Mouse (Mus musculus): Measurements from ENCODE around the gene Tst. TPM values are rescaled to one million over a fixed set of nuclear protein-coding genes. Genes with fewer than 3 reads are reported as not detected.

The Tst gene
- polyA plus RNA-seq, 1 experiment from 2014 or later: 20.3 TPM

- H3K27me3 ChIP-seq (ENCODE audit: control insufficient read depth, insufficient read depth, low read length): peaks cover 14% of the 10 kb centered on the region
- H3K9me3 ChIP-seq (ENCODE audit: control insufficient read depth, low read length): no peaks in the 10 kb centered on the region
- ATAC-seq (ENCODE audit: low read depth): no peak
- 52% methylated on average over 11 of the region's 11 CpGs for WGBS
- H3K36me3 ChIP-seq (ENCODE audit: control insufficient read depth, insufficient read depth, low read length): no peaks in the 10 kb centered on the region
- H3K4me2 ChIP-seq (ENCODE audit: low read depth, low read length): peak overlapping the region; percentile 96
- H3K4me3 ChIP-seq (ENCODE audit: low read depth, low read length): peak overlapping the region; percentile 59; the same call in 1 of the 2 replicates
- H3K27ac ChIP-seq (ENCODE audit: low read depth, low read length): peak overlapping the region; percentile 0; the same call in 1 of the 2 replicates
- H3K4me1 ChIP-seq (ENCODE audit: control insufficient read depth, insufficient read depth, low read length): peaks cover 26% of the 10 kb centered on the region
- H3K9ac ChIP-seq (replicated peaks; ENCODE audit: low read depth, low read length): 0 out of 2 replicates have a peak overlapping the region, but pooled peaks have one; percentile 22
These were observed 609 bp downstream of the Tst start for GRCm38 (mm10) chr15:78405098-78405497.

DNA sequence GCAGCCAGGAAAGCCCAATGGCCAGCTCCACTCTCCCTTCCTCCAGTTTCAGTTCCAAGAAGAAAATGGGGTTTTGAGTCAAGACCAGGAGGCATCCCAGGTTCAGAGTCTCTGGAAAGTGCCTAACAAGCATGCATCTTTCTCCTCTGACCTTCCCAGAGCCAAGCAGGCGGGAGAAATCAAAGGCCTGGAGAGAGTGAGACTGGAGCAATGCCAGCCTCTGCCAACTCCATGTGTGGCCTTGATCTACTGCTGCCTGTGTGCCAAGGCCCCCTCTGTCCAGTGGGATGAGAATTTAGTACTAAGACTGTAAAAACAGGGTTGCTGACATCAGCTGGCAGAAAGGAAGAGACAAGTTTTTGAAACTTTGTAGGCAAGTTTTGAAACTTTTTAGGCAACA lies 1.8 kb downstream of the Tst start:
- H3K4me1 ChIP-seq (ENCODE audit: control insufficient read depth, insufficient read depth, low read length): peaks cover 21% of the 10 kb centered on the region

GRCm38 (mm10) chr15:78403301-78403741 lies 2.4 kb downstream of the Tst start:
- peak overlapping the region; percentile 35; the same call in 1 of the 2 replicates for H3K27ac ChIP-seq (ENCODE audit: low read depth, low read length)
- no peak overlapping the region for H3K9ac ChIP-seq (replicated peaks; ENCODE audit: low read depth, low read length)
- no peak for ATAC-seq (ENCODE audit: low read depth)
- H3K27me3 ChIP-seq (ENCODE audit: control insufficient read depth, insufficient read depth, low read length): no peaks in the 10 kb centered on the region
- 54% methylated on average over 3 of the region's 3 CpGs for WGBS
- no peaks in the 10 kb centered on the region for H3K36me3 ChIP-seq (ENCODE audit: control insufficient read depth, insufficient read depth, low read length)
- H3K4me2 ChIP-seq (ENCODE audit: low read depth, low read length): no peak overlapping the region; the same call in 1 of the 2 replicates
- no peaks in the 10 kb centered on the region for H3K9me3 ChIP-seq (ENCODE audit: control insufficient read depth, low read length)
- H3K4me3 ChIP-seq (ENCODE audit: low read depth, low read length): no peak overlapping the region
- H3K4me1 ChIP-seq (ENCODE audit: control insufficient read depth, insufficient read depth, low read length): peaks cover 21% of the 10 kb centered on the region

More for the DNA sequence above, 1.8 kb downstream of the Tst start:
- H3K27me3 ChIP-seq (ENCODE audit: control insufficient read depth, insufficient read depth, low read length): 0 out of 2 replicates have a peak, but pooled peaks cover 5% of the 10 kb centered on the region
- 53% methylated on average over 1 of the region's 1 CpGs for whole genome bisulfite sequencing
- H3K4me3 ChIP-seq (ENCODE audit: low read depth, low read length): no peak overlapping the region
- H3K4me2 ChIP-seq (ENCODE audit: low read depth, low read length): no peak overlapping the region; the same call in 1 of the 2 replicates
- H3K36me3 ChIP-seq (ENCODE audit: control insufficient read depth, insufficient read depth, low read length): no peaks in the 10 kb centered on the region
- no peak for ATAC-seq (ENCODE audit: low read depth)
- H3K27ac ChIP-seq (ENCODE audit: low read depth, low read length): peak overlapping the region; percentile 35; the same call in 1 of the 2 replicates
- no peaks in the 10 kb centered on the region for H3K9me3 ChIP-seq (ENCODE audit: control insufficient read depth, low read length)
- H3K9ac ChIP-seq (replicated peaks; ENCODE audit: low read depth, low read length): no peak overlapping the region

DNA sequence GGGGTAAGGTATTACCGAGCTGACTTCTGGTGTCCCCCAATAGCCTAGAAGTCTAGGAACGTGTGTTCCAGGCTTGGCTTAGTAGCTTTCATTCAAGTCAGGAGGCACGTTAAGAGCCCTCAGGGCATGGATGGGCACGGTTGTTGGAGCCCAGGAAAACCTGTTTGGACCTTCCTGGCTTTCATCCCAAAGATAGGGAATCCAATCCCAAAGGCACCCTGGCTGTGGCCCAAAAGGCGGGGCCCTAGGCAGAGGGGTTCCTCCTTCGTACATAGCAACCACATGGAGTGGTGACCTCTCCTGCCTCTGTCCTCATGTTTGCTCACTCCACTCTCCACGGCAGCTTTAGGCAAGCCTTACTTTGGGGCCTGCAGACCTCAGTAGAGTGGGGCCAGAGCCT lies 3.3 kb downstream of the Tst start:
- no peak for ATAC-seq (ENCODE audit: low read depth)
- Histone ChIP-seq H3K4me3 (ENCODE audit: low read depth, low read length) (no peak overlapping the region), H3K36me3 (ENCODE audit: control insufficient read depth, insufficient read depth, low read length) (no peaks in the 10 kb centered on the region), H3K9me3 (ENCODE audit: control insufficient read depth, low read length) (no peaks in the 10 kb centered on the region), H3K9ac (replicated peaks; ENCODE audit: low read depth, low read length) (no peak overlapping the region), H3K27ac (ENCODE audit: low read depth, low read length) (no peak overlapping the region), H3K4me2 (ENCODE audit: low read depth, low read length) (no peak overlapping the region), H3K27me3 (ENCODE audit: control insufficient read depth, insufficient read depth, low read length) (no peaks in the 10 kb centered on the region), H3K4me1 (ENCODE audit: control insufficient read depth, insufficient read depth, low read length) (peaks cover 21% of the 10 kb centered on the region)
- 77% methylated on average over 7 of the region's 7 CpGs for WGBS

- Histone ChIP-seq H3K27me3 (ENCODE audit: control insufficient read depth, insufficient read depth, low read length) (no peaks in the 10 kb centered on the region), H3K9ac (replicated peaks; ENCODE audit: low read depth, low read length) (no peak overlapping the region), H3K4me1 (ENCODE audit: control insufficient read depth, insufficient read depth, low read length) (peaks cover 17% of the 10 kb centered on the region), H3K4me2 (ENCODE audit: low read depth, low read length) (no peak overlapping the region), H3K9me3 (ENCODE audit: control insufficient read depth, low read length) (no peaks in the 10 kb centered on the region), H3K36me3 (ENCODE audit: control insufficient read depth, insufficient read depth, low read length) (no peaks in the 10 kb centered on the region), H3K27ac (ENCODE audit: low read depth, low read length) (no peak overlapping the region), H3K4me3 (ENCODE audit: low read depth, low read length) (no peak overlapping the region)
- ATAC-seq (ENCODE audit: low read depth): no peak
- WGBS: 58% methylated on average over 4 of the region's 4 CpGs
These were observed 3.8 kb downstream of the Tst start for GRCm38 (mm10) chr15:78401921-78402320.

GRCm38 (mm10) chr15:78401345-78401744 lies 4.4 kb downstream of the Tst start:
- 66% methylated on average over 6 of the region's 6 CpGs for WGBS
- Histone ChIP-seq H3K4me1 (ENCODE audit: control insufficient read depth, insufficient read depth, low read length) (peaks cover 17% of the 10 kb centered on the region), H3K9ac (replicated peaks; ENCODE audit: low read depth, low read length) (no peak overlapping the region), H3K4me2 (ENCODE audit: low read depth, low read length) (no peak overlapping the region), H3K9me3 (ENCODE audit: control insufficient read depth, low read length) (no peaks in the 10 kb centered on the region), H3K27ac (ENCODE audit: low read depth, low read length) (no peak overlapping the region), H3K36me3 (ENCODE audit: control insufficient read depth, insufficient read depth, low read length) (no peaks in the 10 kb centered on the region), H3K4me3 (ENCODE audit: low read depth, low read length) (no peak overlapping the region), H3K27me3 (ENCODE audit: control insufficient read depth, insufficient read depth, low read length) (no peaks in the 10 kb centered on the region)
- ATAC-seq (ENCODE audit: low read depth): no peak

- no peaks in the 10 kb centered on the region for H3K4me1 ChIP-seq (ENCODE audit: control insufficient read depth, insufficient read depth, low read length)
- WGBS: 89% methylated on average over 8 of the region's 8 CpGs
- H3K36me3 ChIP-seq (ENCODE audit: control insufficient read depth, insufficient read depth, low read length): no peaks in the 10 kb centered on the region
- no peak for ATAC-seq (ENCODE audit: low read depth)
- no peak within 1 kb of the TSS for H3K27ac ChIP-seq (ENCODE audit: low read depth, low read length)
- H3K4me2 ChIP-seq (ENCODE audit: low read depth, low read length): no peak within 1 kb of the TSS
- H3K9ac ChIP-seq (replicated peaks; ENCODE audit: low read depth, low read length): no peak within 1 kb of the TSS
- no peak within 1 kb of the TSS for H3K4me3 ChIP-seq (ENCODE audit: low read depth, low read length)
- H3K9me3 ChIP-seq (ENCODE audit: control insufficient read depth, low read length): no peaks in the 10 kb centered on the region
- no peaks in the 10 kb centered on the region for H3K27me3 ChIP-seq (ENCODE audit: control insufficient read depth, insufficient read depth, low read length)
These were observed 10.2 kb downstream of the Tst start, which contains the start of gene Tex33 for GRCm38 (mm10) chr15:78395478-78395962. Gene Tex33 (minus strand): TSS chr15:78395912.

DNA sequence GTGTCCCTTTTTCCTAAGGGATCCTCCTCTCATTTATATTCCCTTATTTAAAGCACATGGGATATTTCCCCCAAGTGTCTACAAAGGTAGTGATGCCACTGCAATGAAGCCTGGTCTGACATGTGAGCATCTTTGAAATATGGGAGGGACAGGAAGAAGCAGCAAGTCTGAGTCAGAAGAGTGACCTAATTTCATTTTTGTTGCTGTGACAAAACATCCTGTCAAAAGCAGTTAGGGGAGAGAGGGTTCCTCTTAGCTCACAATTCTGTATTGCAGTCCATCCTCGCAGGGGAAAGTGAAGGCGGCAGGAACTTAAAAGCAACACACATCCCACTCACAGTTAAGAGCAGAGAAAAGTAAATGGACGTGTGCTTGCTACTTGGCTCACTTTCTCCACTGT lies 14.9 kb downstream of the Tst start:
- Histone ChIP-seq H3K4me2 (ENCODE audit: low read depth, low read length) (no peak overlapping the region), H3K36me3 (ENCODE audit: control insufficient read depth, insufficient read depth, low read length) (no peaks in the 10 kb centered on the region), H3K4me3 (ENCODE audit: low read depth, low read length) (no peak overlapping the region), H3K27me3 (ENCODE audit: control insufficient read depth, insufficient read depth, low read length) (no peaks in the 10 kb centered on the region), H3K9me3 (ENCODE audit: control insufficient read depth, low read length) (no peaks in the 10 kb centered on the region), H3K27ac (ENCODE audit: low read depth, low read length) (no peak overlapping the region), H3K4me1 (ENCODE audit: control insufficient read depth, insufficient read depth, low read length) (no peaks in the 10 kb centered on the region), H3K9ac (replicated peaks; ENCODE audit: low read depth, low read length) (no peak overlapping the region)
- ATAC-seq (ENCODE audit: low read depth): no peak
- WGBS: 80% methylated on average over 3 of the region's 3 CpGs

- no peak overlapping the region for H3K27ac ChIP-seq (ENCODE audit: low read depth, low read length)
- no peak overlapping the region for H3K9ac ChIP-seq (replicated peaks; ENCODE audit: low read depth, low read length)
- no peaks in the 10 kb centered on the region for H3K4me1 ChIP-seq (ENCODE audit: control insufficient read depth, insufficient read depth, low read length)
- 90% methylated on average over 1 of the region's 1 CpGs for WGBS
- ATAC-seq (ENCODE audit: low read depth): no peak
- H3K9me3 ChIP-seq (ENCODE audit: control insufficient read depth, low read length): no peaks in the 10 kb centered on the region
- H3K36me3 ChIP-seq (ENCODE audit: control insufficient read depth, insufficient read depth, low read length): no peaks in the 10 kb centered on the region
- no peak overlapping the region for H3K4me3 ChIP-seq (ENCODE audit: low read depth, low read length)
- no peak overlapping the region for H3K4me2 ChIP-seq (ENCODE audit: low read depth, low read length)
- H3K27me3 ChIP-seq (ENCODE audit: control insufficient read depth, insufficient read depth, low read length): no peaks in the 10 kb centered on the region
These were observed 20.1 kb downstream of the Tst start for GRCm38 (mm10) chr15:78385564-78385963.
